Mouse (Mus musculus): Measurements from ENCODE around the gene Pif1. TPM values are rescaled to one million over a fixed set of nuclear protein-coding genes. Genes with fewer than 3 reads are reported as not detected.
A peak's percentile ranks its signal among the peaks of the same experiment; 100 is the strongest.

Pif1 gene
- total and polyA plus RNA-seq, 2 experiments from 2014 or later, result 1.0 to 3.7 TPM

- H3K4me3 ChIP-seq (ENCODE audit: low read depth, low read length), result no peak overlapping the region
- H3K4me2 ChIP-seq (ENCODE audit: low read depth), result no peak overlapping the region
- H3K9ac ChIP-seq, result no peak overlapping the region
- no peaks in the 10 kb centered on the region for H3K27me3 ChIP-seq (ENCODE audit: insufficient read depth, low read length)
- 75% methylated on average over 6 of the region's 6 CpGs for WGBS
- H3K9me3 ChIP-seq (ENCODE audit: low read length), result no peaks in the 10 kb centered on the region
- no peak for TF ChIP-seq CTCF (IDR thresholded peaks at IDR 0.05; ENCODE audit: low read depth)
- DNase-seq, result no peak
- no peaks in the 10 kb centered on the region for H3K4me1 ChIP-seq (ENCODE audit: insufficient read depth)
- H3K36me3 ChIP-seq (ENCODE audit: insufficient read depth), result no peaks in the 10 kb centered on the region
- no peak for ATAC-seq
- no peak overlapping the region for H3K27ac ChIP-seq (ENCODE audit: low read depth, low read length)
These were observed 14.1 kb upstream of the Pif1 start for GRCm38 (mm10) chr9:65572837-65573236.

GRCm38 (mm10) chr9:65574513-65575392 lies 12.2 kb upstream of the Pif1 start:
- ATAC-seq (no peak), DNase-seq (no peak)
- WGBS, result 89% methylated on average over 11 of the region's 11 CpGs
- H3K4me2 ChIP-seq (ENCODE audit: low read depth), result no peak overlapping the region
- H3K27ac ChIP-seq (ENCODE audit: low read depth, low read length), result no peak overlapping the region
- H3K4me1 ChIP-seq (ENCODE audit: insufficient read depth), result no peaks in the 10 kb centered on the region
- no peaks in the 10 kb centered on the region for H3K27me3 ChIP-seq (ENCODE audit: insufficient read depth, low read length)
- H3K9me3 ChIP-seq (ENCODE audit: low read length), result no peaks in the 10 kb centered on the region
- no peak overlapping the region for H3K9ac ChIP-seq
- no peak overlapping the region for H3K4me3 ChIP-seq (ENCODE audit: low read depth, low read length)
- H3K36me3 ChIP-seq (ENCODE audit: insufficient read depth), result no peaks in the 10 kb centered on the region
- no peak for TF ChIP-seq CTCF (IDR thresholded peaks at IDR 0.05; ENCODE audit: low read depth)

GRCm38 (mm10) chr9:65575393-65576196 lies 11.4 kb upstream of the Pif1 start:
- Histone ChIP-seq H3K9ac (no peak overlapping the region), H3K4me2 (ENCODE audit: low read depth) (no peak overlapping the region), H3K9me3 (ENCODE audit: low read length) (no peaks in the 10 kb centered on the region), H3K27ac (ENCODE audit: low read depth, low read length) (no peak overlapping the region), H3K27me3 (ENCODE audit: insufficient read depth, low read length) (no peaks in the 10 kb centered on the region), H3K36me3 (ENCODE audit: insufficient read depth) (no peaks in the 10 kb centered on the region), H3K4me1 (ENCODE audit: insufficient read depth) (no peaks in the 10 kb centered on the region), H3K4me3 (ENCODE audit: low read depth, low read length) (no peak overlapping the region)
- WGBS, result 66% methylated on average over 8 of the region's 8 CpGs
- no peak for TF ChIP-seq CTCF (IDR thresholded peaks at IDR 0.05; ENCODE audit: low read depth)
- no peak for ATAC-seq
- peak; percentile 60 for DNase-seq

- 36% methylated on average over 7 of the region's 7 CpGs for WGBS
- H3K27ac ChIP-seq (ENCODE audit: low read depth, low read length), result no peak overlapping the region
- DNase-seq, result no peak
These were observed 10.0 kb upstream of the Pif1 start for GRCm38 (mm10) chr9:65576861-65577510.

GRCm38 (mm10) chr9:65577511-65578196 lies 9.3 kb upstream of the Pif1 start:
- no peaks in the 10 kb centered on the region for H3K4me1 ChIP-seq (ENCODE audit: insufficient read depth)
- no peak overlapping the region for H3K4me2 ChIP-seq (ENCODE audit: low read depth)
- H3K9me3 ChIP-seq (ENCODE audit: low read length), result no peaks in the 10 kb centered on the region
- no peak for DNase-seq
- H3K36me3 ChIP-seq (ENCODE audit: insufficient read depth), result no peaks in the 10 kb centered on the region
- no peak overlapping the region for H3K4me3 ChIP-seq (ENCODE audit: low read depth, low read length)
- ATAC-seq, result no peak
- H3K27ac ChIP-seq (ENCODE audit: low read depth, low read length), result no peak overlapping the region
- no peak for TF ChIP-seq CTCF (IDR thresholded peaks at IDR 0.05; ENCODE audit: low read depth)
- no peak overlapping the region for H3K9ac ChIP-seq
- no peaks in the 10 kb centered on the region for H3K27me3 ChIP-seq (ENCODE audit: insufficient read depth, low read length)
- 86% methylated on average over 4 of the region's 4 CpGs for WGBS

More at GRCm38 (mm10) chr9:65576861-65577510, 10.0 kb upstream of the Pif1 start:
- ATAC-seq, result no peak
- Histone ChIP-seq H3K27me3 (ENCODE audit: insufficient read depth, low read length) (no peaks in the 10 kb centered on the region), H3K4me2 (ENCODE audit: low read depth) (no peak overlapping the region), H3K4me1 (ENCODE audit: insufficient read depth) (no peaks in the 10 kb centered on the region), H3K9ac (no peak overlapping the region), H3K4me3 (ENCODE audit: low read depth, low read length) (no peak overlapping the region), H3K9me3 (ENCODE audit: low read length) (no peaks in the 10 kb centered on the region), H3K36me3 (ENCODE audit: insufficient read depth) (no peaks in the 10 kb centered on the region)
- no peak for TF ChIP-seq CTCF (IDR thresholded peaks at IDR 0.05; ENCODE audit: low read depth)

- no peak overlapping the region for H3K4me3 ChIP-seq (ENCODE audit: low read depth, low read length)
- no peaks in the 10 kb centered on the region for H3K36me3 ChIP-seq (ENCODE audit: insufficient read depth)
- H3K27me3 ChIP-seq (ENCODE audit: insufficient read depth, low read length), result no peaks in the 10 kb centered on the region
- no peaks in the 10 kb centered on the region for H3K9me3 ChIP-seq (ENCODE audit: low read length)
- WGBS, result 64% methylated on average over 9 of the region's 9 CpGs
- H3K27ac ChIP-seq (ENCODE audit: low read depth, low read length), result no peak overlapping the region
- ATAC-seq (no peak), DNase-seq (no peak)
- peak overlapping the region; percentile 74 for H3K4me2 ChIP-seq (ENCODE audit: low read depth)
- no peak for TF ChIP-seq CTCF (IDR thresholded peaks at IDR 0.05; ENCODE audit: low read depth)
- H3K4me1 ChIP-seq (ENCODE audit: insufficient read depth), result no peaks in the 10 kb centered on the region
- H3K9ac ChIP-seq, result no peak overlapping the region
These were observed 8.1 kb upstream of the Pif1 start for GRCm38 (mm10) chr9:65578801-65579249.

Data from forebrain, postnatal 0 days (tissue).